8 mouse cellular contexts compared by ENCODE assay signal in the genomic region with DNA sequence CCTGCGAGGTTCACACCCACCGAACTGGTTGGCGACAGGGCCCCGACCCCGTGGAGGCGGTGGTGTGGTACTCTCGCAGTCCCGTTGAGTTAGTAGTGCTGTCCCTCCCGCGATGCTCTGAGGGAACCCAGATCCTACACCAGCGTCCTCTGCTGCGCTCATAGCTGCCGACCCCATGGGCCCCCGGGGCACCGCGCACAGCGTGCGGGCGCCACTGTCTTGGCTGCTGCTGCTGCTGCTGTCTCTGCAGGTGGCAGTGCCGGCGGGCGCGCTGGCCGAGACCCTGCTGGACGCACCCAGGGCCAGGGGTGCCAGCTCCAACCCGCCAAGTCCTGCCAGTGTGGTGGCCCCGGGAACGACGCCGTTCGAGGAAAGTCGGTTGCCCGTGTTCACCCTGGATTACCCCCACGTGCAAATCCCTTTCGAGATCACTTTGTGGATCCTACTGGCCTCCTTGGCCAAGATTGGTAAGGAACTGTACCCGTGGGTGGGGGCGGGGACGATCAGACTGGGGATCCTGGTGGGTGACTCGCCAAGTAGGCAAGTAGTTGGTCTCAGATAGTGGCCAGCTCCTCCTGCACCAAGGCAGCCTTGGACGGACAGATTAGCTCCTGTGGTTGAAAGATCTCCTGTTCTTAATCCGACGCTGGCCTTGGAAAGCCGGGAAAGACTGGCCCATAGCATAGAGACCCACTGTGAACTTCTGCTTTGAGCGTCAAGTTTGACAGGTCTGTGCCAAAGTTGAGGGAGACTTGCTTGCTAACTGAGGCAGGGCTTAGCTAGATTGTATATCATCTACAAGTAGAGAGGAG. TPM values are rescaled to one million over a fixed set of nuclear protein-coding genes. Genes with fewer than 3 reads are reported as not detected.
DNase-seq lines count a peak whose midpoint lies in the region; ATAC-seq and TF ChIP-seq lines count a peak whose summit lies in the region.

No protein-coding gene starts in this region.

- no peak for TF ChIP-seq CTCF in bone marrow macrophage, adult 2 months (IDR thresholded peaks at IDR 0.05; ENCODE audit: low read depth, low read length)
- TF ChIP-seq CTCF in gastrocnemius, adult 2 months (IDR thresholded peaks at IDR 0.05), result 0 out of 2 replicates have a peak, but pooled peaks have one; percentile 4
- no peak for TF ChIP-seq CTCF in kidney, postnatal 0 days (IDR thresholded peaks at IDR 0.05; ENCODE audit: low read depth)

- H3K36me3 ChIP-seq in kidney, postnatal 0 days (ENCODE audit: insufficient read depth, low read length), result no peaks in the 10 kb centered on the region
- H3K36me3 ChIP-seq in midbrain, embryonic 16.5 days (ENCODE audit: control insufficient read depth, insufficient read depth, low read length), result no peaks in the 10 kb centered on the region

- H3K4me2 ChIP-seq in kidney, postnatal 0 days (ENCODE audit: low read length), result peak overlapping the region; percentile 99
- peak overlapping the region; percentile 99 for H3K4me2 ChIP-seq in midbrain, embryonic 16.5 days (ENCODE audit: low read length)

- 0 out of 2 replicates have a peak, but pooled peaks cover 2% of the 10 kb centered on the region for H3K4me1 ChIP-seq in bone marrow macrophage, adult 2 months (ENCODE audit: control insufficient read depth, insufficient read depth, low read length)
- H3K4me1 ChIP-seq in kidney, postnatal 0 days (replicated peaks; ENCODE audit: insufficient read depth, low read length), result peaks cover 6% of the 10 kb centered on the region; the same call in 1 of the 2 replicates
- H3K4me1 ChIP-seq in midbrain, embryonic 16.5 days (ENCODE audit: control insufficient read depth, insufficient read depth, low read length), result peaks cover 11% of the 10 kb centered on the region

- peak overlapping the region; percentile 59 for H3K9ac ChIP-seq in kidney, postnatal 0 days (ENCODE audit: low read depth, low read length)
- H3K9ac ChIP-seq in midbrain, embryonic 16.5 days (ENCODE audit: low read depth, low read length), result peak overlapping the region; percentile 59

- ATAC-seq in kidney, postnatal 0 days (replicated peaks; ENCODE audit: low FRiP score, low read depth), result peak; percentile 41; the same call in 1 of the 2 replicates
- peak; percentile 76 for ATAC-seq in midbrain, embryonic 16.5 days

- H3K27ac ChIP-seq in bone marrow macrophage, adult 2 months (ENCODE audit: insufficient read depth, low read depth, low read length), result no peak overlapping the region
- H3K27ac ChIP-seq in gastrocnemius, adult 2 months, result peak overlapping the region; percentile 93
- peak overlapping the region; percentile 19; the same call in 1 of the 2 replicates for H3K27ac ChIP-seq in kidney, postnatal 0 days
- no peak overlapping the region for H3K27ac ChIP-seq in midbrain, embryonic 16.5 days (ENCODE audit: low read length)

- 2% methylated on average over 44 of the region's 44 CpGs for WGBS in kidney, postnatal 0 days
- WGBS in midbrain, embryonic 16.5 days, result 2% methylated on average over 43 of the region's 44 CpGs

- peak overlapping the region; percentile 58 for H3K4me3 ChIP-seq in bone marrow macrophage, adult 2 months (ENCODE audit: insufficient read depth, low read length)
- H3K4me3 ChIP-seq in gastrocnemius, adult 2 months, result peak overlapping the region; percentile 83
- H3K4me3 ChIP-seq in kidney, postnatal 0 days (replicated peaks; ENCODE audit: low read depth, low read length), result peak overlapping the region; percentile 65
- peak overlapping the region; percentile 62 for H3K4me3 ChIP-seq in midbrain, embryonic 16.5 days (ENCODE audit: low read depth, low read length)

- H3K27me3 ChIP-seq in kidney, postnatal 0 days (ENCODE audit: insufficient read depth, low read length), result peaks cover 11% of the 10 kb centered on the region; the same call in 1 of the 2 replicates
- H3K27me3 ChIP-seq in midbrain, embryonic 16.5 days (ENCODE audit: control insufficient read depth, insufficient read depth, low read depth, low read length), result peaks cover 38% of the 10 kb centered on the region

- DNase-seq in left cerebral cortex, postnatal 4 days, result peak; percentile 11
- no peak for DNase-seq in left cerebral cortex, adult 8-10 months (ENCODE audit: low spot score in 2 of 2)
- DNase-seq in gastrocnemius, adult 2 months, result peak; percentile 73
- DNase-seq in kidney, postnatal 0 days (ENCODE audit: low spot score), result peak; percentile 20
- no peak for DNase-seq in ovary, postnatal 36 days (ENCODE audit: low spot score)
- no peak for DNase-seq in natural killer cell, adult 2 months (ENCODE audit: low spot score in 2 of 2)

- intact Hi-C loops in left cerebral cortex, postnatal 4 days (cut with DNase I), result no loop called here
- intact Hi-C loops in gastrocnemius, adult 2 months (cut with DNase I), result loop anchor here (5.0 to 10.0 kb wide), 2 partner anchors 85 to 183 kb away; no protein-coding TSS in a partner anchor

- TF ChIP-seq POLR2A in bone marrow macrophage, adult 2 months (IDR thresholded peaks at IDR 0.05; ENCODE audit: borderline replicate concordance, low read depth, low read length), result no peak

- H3K9me3 ChIP-seq in kidney, postnatal 0 days (replicated peaks; ENCODE audit: low read length), result no peaks in the 10 kb centered on the region
- no peaks in the 10 kb centered on the region for H3K9me3 ChIP-seq in midbrain, embryonic 16.5 days (replicated peaks; ENCODE audit: control insufficient read depth, low read length, poor library complexity, severe bottlenecking)

RNA-seq across cellular contexts. Expression of a gene that starts 1.5 kb away (rescaled TPM):
- total RNA-seq in left cerebral cortex, postnatal 4 days (2021), result 1 to 10 TPM; 1.6 to 2.5 TPM
- total RNA-seq in left cerebral cortex, adult 8-10 months (2022), result 1 to 10 TPM; 3.6 to 4.7 (median 3.9) TPM
- polyA plus RNA-seq in bone marrow macrophage, adult 2 months (2012; ENCODE audit: insufficient read depth, insufficient read length, missing spikeins), result 0.15 TPM in 1 of 2 replicates, not detected in the other
- 10 to 100 TPM; 16.6 to 30.1 TPM for total RNA-seq in gastrocnemius, adult 2 months (2021)
- polyA plus RNA-seq in kidney, postnatal 0 days (2015; fragmentation: Nextera tagmentation; extraction: Ambion mirVana), result 6.4 and 7.4 TPM in 2 replicates
- 0.24 and 0.35 TPM in 2 replicates for polyA plus RNA-seq in midbrain, embryonic 16.5 days (2015; fragmentation: Nextera tagmentation; extraction: Ambion mirVana)

Comparison
In these comparisons a context has a peak if more than half of its experiments do, and no peak if none do; other contexts are left out.
1. DNase-seq: peak in left cerebral cortex, postnatal 4 days (single experiment), gastrocnemius, adult 2 months (single experiment) and kidney, postnatal 0 days (single experiment); none in left cerebral cortex, adult 8-10 months (0 of 2), ovary, postnatal 36 days (single experiment) and natural killer cell, adult 2 months (0 of 2).
2. H3K27ac ChIP-seq: peak in gastrocnemius, adult 2 months (single experiment) and kidney, postnatal 0 days (single experiment); none in bone marrow macrophage, adult 2 months (single experiment) and midbrain, embryonic 16.5 days (single experiment).
3. Peak in every context shown above with its lines, with median percentiles within 50 percentile points of each other: H3K4me3 ChIP-seq.